ENCODE assay signal across 10 mouse cellular contexts in the genomic region with DNA sequence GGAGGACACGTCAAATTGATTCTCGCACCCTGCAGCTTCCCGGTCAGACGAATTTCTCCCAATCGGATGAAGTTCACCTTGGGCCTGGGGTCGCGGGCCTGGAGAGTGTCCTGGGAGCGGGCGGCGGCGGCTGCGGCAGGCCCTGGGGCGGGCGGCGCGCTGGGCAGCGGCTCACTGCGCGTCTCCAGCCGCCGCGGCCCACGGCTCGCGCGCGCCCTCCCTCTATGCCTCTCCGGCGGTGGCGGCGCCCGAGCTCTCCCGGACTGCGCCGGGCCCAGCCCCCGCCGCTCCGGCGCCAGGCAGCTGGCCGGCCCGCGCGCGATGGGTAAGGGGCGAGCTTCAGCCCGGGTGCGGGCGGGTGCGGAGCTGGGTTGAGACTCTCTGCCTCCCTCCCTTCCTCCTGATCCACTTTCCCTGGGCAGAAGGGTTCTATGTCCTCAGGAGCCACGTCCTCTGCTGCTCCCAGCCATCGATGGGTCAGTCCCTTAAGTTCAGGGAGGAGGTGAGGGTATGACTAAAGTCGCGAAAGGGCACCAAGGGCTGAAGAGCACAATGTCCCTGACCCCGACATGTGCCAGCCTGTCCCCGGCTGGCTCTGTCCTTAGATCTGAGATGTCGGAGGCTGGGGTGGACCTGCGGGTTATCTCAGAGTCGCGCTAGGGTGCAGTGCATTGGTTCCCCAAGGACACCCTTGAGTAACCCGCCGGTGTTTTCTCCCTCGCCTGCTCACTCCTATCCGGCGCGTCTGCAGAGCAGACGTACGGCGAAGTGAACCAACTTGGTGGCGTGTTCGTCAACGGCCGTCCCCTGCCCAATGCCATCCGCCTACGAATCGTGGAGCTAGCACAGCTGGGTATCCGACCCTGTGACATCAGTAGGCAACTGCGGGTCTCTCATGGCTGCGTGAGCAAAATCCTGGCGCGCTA. TPM values are rescaled to one million over a fixed set of nuclear protein-coding genes. Genes with fewer than 3 reads are reported as not detected.
A peak's percentile ranks its signal among the peaks of the same experiment; 100 is the strongest.
DNase-seq lines count a peak whose midpoint lies in the region; ATAC-seq lines count a peak whose summit lies in the region.
"Had no signal": no experiment of that assay in that cellular context is flagged by ENCODE, and none has a peak within 500 bp of the region (broad histone marks: within the 10 kb centered on the region; RNA-seq: fewer than 3 reads in every experiment).

No protein-coding gene starts in this region.

- 2% methylated on average over 80 of the region's 80 CpGs for WGBS in heart, embryonic 11.5 days (ENCODE audit: insufficient replicate concordance)
- under 1% methylated on average over 61 of the region's 80 CpGs for WGBS in heart, embryonic 16.5 days
- under 1% methylated on average over 64 of the region's 80 CpGs for WGBS in midbrain, embryonic 13.5 days

- no peak overlapping the region for H3K9ac ChIP-seq in heart, embryonic 11.5 days (ENCODE audit: low read depth, low read length)
- peak overlapping the region; percentile 41; the same call in 1 of the 2 replicates for H3K9ac ChIP-seq in heart, embryonic 16.5 days (ENCODE audit: low read length)
- H3K9ac ChIP-seq in midbrain, embryonic 13.5 days (replicated peaks): no peak overlapping the region

- H3K27ac ChIP-seq in heart, embryonic 11.5 days (ENCODE audit: low read depth, low read length): no peak overlapping the region
- H3K27ac ChIP-seq in heart, embryonic 16.5 days (ENCODE audit: low read length): no peak overlapping the region
- no peak overlapping the region for H3K27ac ChIP-seq in midbrain, embryonic 13.5 days

- intact Hi-C loops in heart, postnatal 36 days (cut with DNase I): no loop called here

- H3K27me3 ChIP-seq in heart, embryonic 11.5 days (ENCODE audit: control insufficient read depth, insufficient read depth, low read length): peaks cover 92% of the 10 kb centered on the region
- peaks cover 91% of the 10 kb centered on the region for H3K27me3 ChIP-seq in heart, embryonic 16.5 days (ENCODE audit: control insufficient read depth, insufficient read depth, low read length)
- peaks cover 94% of the 10 kb centered on the region for H3K27me3 ChIP-seq in midbrain, embryonic 13.5 days

- peak overlapping the region; percentile 68 for H3K4me2 ChIP-seq in heart, embryonic 11.5 days
- H3K4me2 ChIP-seq in heart, embryonic 16.5 days (ENCODE audit: low read depth, low read length): peak overlapping the region; percentile 61
- peak overlapping the region; percentile 48 for H3K4me2 ChIP-seq in midbrain, embryonic 13.5 days (replicated peaks)

- peaks cover 6% of the 10 kb centered on the region for H3K4me1 ChIP-seq in heart, embryonic 11.5 days (ENCODE audit: control insufficient read depth, insufficient read depth, low read length)
- peaks cover 9% of the 10 kb centered on the region for H3K4me1 ChIP-seq in heart, embryonic 16.5 days (ENCODE audit: control insufficient read depth, insufficient read depth, low read length)
- peaks cover 13% of the 10 kb centered on the region for H3K4me1 ChIP-seq in midbrain, embryonic 13.5 days (replicated peaks)

- no peak for DNase-seq in heart, postnatal 36 days
- DNase-seq in ZHBTc4 (ENCODE audit: low read depth, low spot score): peak; percentile 56
- DNase-seq in frontal cortex, adult 2 months (ENCODE audit: extremely low spot score in 1 of 2, low spot score in 1 of 2): no peak
- DNase-seq in layer of hippocampus, adult 18-20 months (ENCODE audit: low spot score in 2 of 2): no peak
- DNase-seq in lung, adult 18-20 months: no peak

- peak; percentile 53; the same call in 1 of the 2 replicates for ATAC-seq in heart, embryonic 11.5 days (replicated peaks; ENCODE audit: insufficient number of reproducible peaks, low FRiP score, low TSS enrichment)
- ATAC-seq in heart, embryonic 16.5 days (replicated peaks; ENCODE audit: extremely low read depth, insufficient read depth, low FRiP score): no peak
- peak; percentile 64 for ATAC-seq in midbrain, embryonic 13.5 days

- H3K9me3 ChIP-seq in heart, embryonic 11.5 days (replicated peaks; ENCODE audit: control insufficient read depth, low read length): no peaks in the 10 kb centered on the region
- H3K9me3 ChIP-seq in heart, embryonic 16.5 days (replicated peaks; ENCODE audit: control insufficient read depth, low read length): no peaks in the 10 kb centered on the region; the same call in 1 of the 2 replicates
- H3K9me3 ChIP-seq in midbrain, embryonic 13.5 days: no peaks in the 10 kb centered on the region

- peak overlapping the region; percentile 40 for H3K4me3 ChIP-seq in heart, embryonic 11.5 days (ENCODE audit: low read depth, low read length)
- H3K4me3 ChIP-seq in heart, embryonic 16.5 days (ENCODE audit: low read length): peak overlapping the region; percentile 45
- H3K4me3 ChIP-seq in midbrain, embryonic 13.5 days (replicated peaks): peak overlapping the region; percentile 29

- H3K36me3 ChIP-seq in heart, embryonic 11.5 days (ENCODE audit: control insufficient read depth, insufficient read depth, low read length): no peaks in the 10 kb centered on the region
- no peaks in the 10 kb centered on the region for H3K36me3 ChIP-seq in heart, embryonic 16.5 days (ENCODE audit: control insufficient read depth, insufficient read depth)
- H3K36me3 ChIP-seq in midbrain, embryonic 13.5 days: no peaks in the 10 kb centered on the region

RNA-seq across cellular contexts. Expression of gene Pax1, which starts 3.5 kb away (rescaled TPM):
- polyA plus RNA-seq in heart, embryonic 11.5 days (2014; fragmentation: Nextera tagmentation; extraction: Ambion mirVana): 0.37 and 0.55 TPM in 2 replicates
- not detected for total RNA-seq in heart, postnatal 36 days (2021)
- 6.6 and 10.1 TPM in 2 replicates for polyA plus RNA-seq in heart, embryonic 16.5 days (2015; fragmentation: Nextera tagmentation; extraction: Ambion mirVana)
- 0.05 TPM in 1 of 2 replicates, not detected in the other for polyA plus RNA-seq in midbrain, embryonic 13.5 days (2015; fragmentation: Nextera tagmentation; extraction: Ambion mirVana)
- polyA plus RNA-seq in frontal cortex, adult 2 months (2012; rRNA removed): 0.08 and 0.14 TPM in 2 replicates
- total RNA-seq in layer of hippocampus, adult 18-20 months (2021): not detected
- total RNA-seq: MEL; monocyte, adult 5-6 weeks had no signal
